Comparison of ENCODE assay signal across 29 mouse cellular contexts in genomic region chr17:88504056-88504455, GRCm38 (mm10). TPM values are rescaled to one million over a fixed set of nuclear protein-coding genes. Genes with fewer than 3 reads are reported as not detected.
DNase-seq lines count a peak whose midpoint lies in the region; ATAC-seq and TF ChIP-seq lines count a peak whose summit lies in the region.
"Had no signal": no experiment of that assay in that cellular context is flagged by ENCODE, and none has a peak within 500 bp of the region (broad histone marks: within the 10 kb centered on the region; RNA-seq: fewer than 3 reads in every experiment).

No protein-coding gene starts in this region.

- H3K4me3 ChIP-seq in left cerebral cortex, adult 2 months, result no peak overlapping the region
- no peak overlapping the region for H3K4me3 ChIP-seq in midbrain, embryonic 10.5 days
- H3K4me3 ChIP-seq in midbrain, embryonic 14.5 days (replicated peaks; ENCODE audit: low read depth, low read length), result no peak overlapping the region
- no peak overlapping the region for H3K4me3 ChIP-seq in limb, embryonic 10.5 days
- H3K4me3 ChIP-seq: embryonic facial prominence, embryonic 12.5 days; hindbrain, embryonic 12.5 days; limb, embryonic 13.5 days; midbrain, embryonic 15.5 days; neural tube, embryonic 15.5 days; stomach, embryonic 15.5 days had no signal

- ATAC-seq in midbrain, embryonic 14.5 days (ENCODE audit: low FRiP score, low TSS enrichment), result no peak
- ATAC-seq: forebrain, embryonic 14.5 days; lung, postnatal 0 days; midbrain, embryonic 15.5 days had no signal

- H3K9me3 ChIP-seq in midbrain, embryonic 10.5 days (replicated peaks), result no peaks in the 10 kb centered on the region
- no peaks in the 10 kb centered on the region for H3K9me3 ChIP-seq in midbrain, embryonic 14.5 days (ENCODE audit: control insufficient read depth, low read length)
- H3K9me3 ChIP-seq in limb, embryonic 10.5 days (replicated peaks), result no peaks in the 10 kb centered on the region
- H3K9me3 ChIP-seq: embryonic facial prominence, embryonic 12.5 days; hindbrain, embryonic 12.5 days; limb, embryonic 13.5 days; midbrain, embryonic 15.5 days; neural tube, embryonic 15.5 days; stomach, embryonic 15.5 days had no signal

- peak; percentile 49 to 68 for DNase-seq in cerebellum, postnatal 10 days
- no peak for DNase-seq in cerebellum, adult 9-10 months
- DNase-seq in left cerebral cortex, postnatal 4 days, result peak; percentile 17
- DNase-seq in left cerebral cortex, adult 2 months (ENCODE audit: extremely low spot score in 1 of 2, low spot score in 2 of 2), result no peak
- DNase-seq in midbrain, embryonic 10.5 days (ENCODE audit: low spot score), result peak; percentile 9
- no peak for DNase-seq in midbrain, embryonic 14.5 days
- DNase-seq in limb, embryonic 10.5 days (ENCODE audit: low spot score), result peak; percentile 26
- no peak for DNase-seq in yolk sac, embryonic 10.5 days (ENCODE audit: low spot score)
- DNase-seq: adrenal gland, postnatal 25 days; embryo, embryonic 11 days; gastrocnemius, postnatal 14 days; heart, postnatal 36 days; kidney, adult 9 months; kidney, postnatal 10 days; retina, postnatal 1 day; right cerebral cortex, postnatal 14 days; thymus, adult 18-20 months; thymus, postnatal 25 days had no signal

- no peak for TF ChIP-seq CTCF in left cerebral cortex, adult 2 months (IDR thresholded peaks at IDR 0.05)

- intact Hi-C loops in left cerebral cortex, postnatal 4 days (cut with DNase I), result no loop called here
- intact Hi-C loops in left cerebral cortex, adult 2 months (cut with DNase I), result no loop called here

- WGBS in midbrain, embryonic 10.5 days, result 95% methylated on average over 13 of the region's 13 CpGs
- WGBS in midbrain, embryonic 14.5 days, result 96% methylated on average over 13 of the region's 13 CpGs
- WGBS in limb, embryonic 10.5 days, result 91% methylated on average over 13 of the region's 13 CpGs

- no peak overlapping the region for H3K27ac ChIP-seq in left cerebral cortex, adult 2 months
- H3K27ac ChIP-seq in midbrain, embryonic 10.5 days (replicated peaks), result no peak overlapping the region
- H3K27ac ChIP-seq in midbrain, embryonic 14.5 days (replicated peaks; ENCODE audit: low read depth, low read length), result no peak overlapping the region
- H3K27ac ChIP-seq in limb, embryonic 10.5 days, result no peak overlapping the region
- H3K27ac ChIP-seq: embryonic facial prominence, embryonic 12.5 days; hindbrain, embryonic 12.5 days; limb, embryonic 13.5 days; macrophage; midbrain, embryonic 15.5 days; neural tube, embryonic 15.5 days; stomach, embryonic 15.5 days had no signal

- no peak overlapping the region for H3K4me2 ChIP-seq in midbrain, embryonic 14.5 days (ENCODE audit: low read length)
- H3K4me2 ChIP-seq: embryonic facial prominence, embryonic 12.5 days; heart, embryonic 11.5 days; hindbrain, embryonic 12.5 days; limb, embryonic 13.5 days; liver, embryonic 11.5 days; midbrain, embryonic 15.5 days; neural tube, embryonic 15.5 days; stomach, embryonic 15.5 days had no signal

- peaks cover 12% of the 10 kb centered on the region for H3K4me1 ChIP-seq in midbrain, embryonic 10.5 days
- no peaks in the 10 kb centered on the region for H3K4me1 ChIP-seq in midbrain, embryonic 14.5 days (ENCODE audit: control insufficient read depth, insufficient read depth, low read length)
- peaks cover 18% of the 10 kb centered on the region for H3K4me1 ChIP-seq in limb, embryonic 10.5 days

- H3K27me3 ChIP-seq in midbrain, embryonic 10.5 days (ENCODE audit: low read depth, poor library complexity, severe bottlenecking), result 0 out of 2 replicates have a peak, but pooled peaks cover 4% of the 10 kb centered on the region
- H3K27me3 ChIP-seq in midbrain, embryonic 14.5 days (ENCODE audit: control insufficient read depth, insufficient read depth, low read length), result no peaks in the 10 kb centered on the region
- no peaks in the 10 kb centered on the region for H3K27me3 ChIP-seq in limb, embryonic 10.5 days (ENCODE audit: low read depth, poor library complexity, severe bottlenecking)
- H3K27me3 ChIP-seq: embryonic facial prominence, embryonic 12.5 days; limb, embryonic 13.5 days; midbrain, embryonic 15.5 days; neural tube, embryonic 15.5 days; stomach, embryonic 15.5 days had no signal

- no peak overlapping the region for H3K9ac ChIP-seq in midbrain, embryonic 14.5 days (replicated peaks; ENCODE audit: low read length)
- H3K9ac ChIP-seq: embryonic facial prominence, embryonic 12.5 days; hindbrain, embryonic 12.5 days; limb, embryonic 13.5 days; midbrain, embryonic 15.5 days; neural tube, embryonic 15.5 days; stomach, embryonic 15.5 days had no signal

- H3K36me3 ChIP-seq in midbrain, embryonic 10.5 days, result no peaks in the 10 kb centered on the region
- H3K36me3 ChIP-seq in midbrain, embryonic 14.5 days (ENCODE audit: control insufficient read depth, insufficient read depth, low read length), result no peaks in the 10 kb centered on the region
- H3K36me3 ChIP-seq in limb, embryonic 10.5 days, result peaks cover 5% of the 10 kb centered on the region; the same call in 1 of the 2 replicates
- H3K36me3 ChIP-seq: embryonic facial prominence, embryonic 12.5 days; hindbrain, embryonic 12.5 days; limb, embryonic 13.5 days; midbrain, embryonic 15.5 days; neural tube, embryonic 15.5 days; stomach, embryonic 15.5 days had no signal

RNA-seq across cellular contexts. Expression of gene Ppp1r21, which starts 25.9 kb away (rescaled TPM):
- 10 to 100 TPM; 71.4 to 71.6 TPM for total RNA-seq in left cerebral cortex, postnatal 4 days (2021)
- total RNA-seq in left cerebral cortex, adult 2 months (2021), result 10 to 100 TPM; 77.3 to 79.5 TPM
- 17.8 and 18.0 TPM in 2 replicates for polyA plus RNA-seq in midbrain, embryonic 10.5 days (2016; fragmentation: Nextera tagmentation; extraction: Ambion mirVana)
- polyA plus RNA-seq in midbrain, embryonic 14.5 days (2014; fragmentation: Nextera tagmentation; extraction: Ambion mirVana), result 47.2 and 48.6 TPM in 2 replicates
- polyA plus RNA-seq in limb, embryonic 10.5 days (2016; fragmentation: Nextera tagmentation; extraction: Ambion mirVana), result 14.2 and 15.9 TPM in 2 replicates

Comparison
In these comparisons a context has a peak if more than half of its experiments do, and no peak if none do; other contexts are left out.
1. DNase-seq: peak in cerebellum, postnatal 10 days (2 of 2), left cerebral cortex, postnatal 4 days (single experiment), midbrain, embryonic 10.5 days (single experiment) and limb, embryonic 10.5 days (single experiment); none in cerebellum, adult 9-10 months (single experiment), left cerebral cortex, adult 2 months (0 of 2), midbrain, embryonic 14.5 days (single experiment) and yolk sac, embryonic 10.5 days (single experiment).